Mouse (Mus musculus) midbrain, embryonic 10.5 days (tissue): ENCODE measurements around the gene Tead2. TPM values are rescaled to one million over a fixed set of nuclear protein-coding genes. Genes with fewer than 3 reads are reported as not detected.
A peak's percentile ranks its signal among the peaks of the same experiment; 100 is the strongest.

ENCODE experiments used
- DNase-seq: peaks from one replicate; pipeline ENCODE4 v3.0.0-alpha.2; 2017; ENCODE audit warnings: low spot score
- H3K27ac ChIP-seq: fragments of 300-500 bp; sonication (generic); replicated peaks from 2 replicates; pipeline ENCODE4 v1.5.1; 2016; ENCODE audit warnings: mild to moderate bottlenecking
- H3K27me3 ChIP-seq: fragments of 300-500 bp; sonication (generic); 2 replicates; pipeline ENCODE4 v1.6.1; 2016; ENCODE audit warnings: low read depth, mild to moderate bottlenecking; ENCODE audit not compliant: poor library complexity, severe bottlenecking
- H3K36me3 ChIP-seq: fragments of 300-500 bp; sonication (generic); 2 replicates; pipeline ENCODE4 v1.6.1; 2016; ENCODE audit warnings: mild to moderate bottlenecking, moderate library complexity
- H3K4me1 ChIP-seq: fragments of 300-500 bp; sonication (generic); 2 replicates; pipeline ENCODE4 v1.6.1; 2016
- H3K4me3 ChIP-seq: fragments of 300-500 bp; sonication (generic); 2 replicates; pipeline ENCODE4 v1.5.1; 2016; ENCODE audit warnings: mild to moderate bottlenecking, moderate library complexity
- H3K9me3 ChIP-seq: fragments of 300-500 bp; sonication (generic); replicated peaks from 2 replicates; pipeline ENCODE4 v1.6.1; 2016; ENCODE audit warnings: mild to moderate bottlenecking
- WGBS: fragments of 180-500 bp; shearing (Covaris S2); methylation state at CpG from one replicate; pipeline ENCODE4 v1.1.7; 2016; 5-methylcytosine and 5-hydroxymethylcytosine counted together
- polyA plus RNA-seq: library from polyadenylated mRNA; unstranded; fragments of >200 nt; fragmentation: Nextera tagmentation; extraction: Ambion mirVana; gene quantifications from 2 replicates; pipeline ENCODE4 v1.2.1, GENCODE M21; 2016

The Tead2 gene
- polyA plus RNA-seq, 1 experiment from 2014 or later = 367 TPM

DNA sequence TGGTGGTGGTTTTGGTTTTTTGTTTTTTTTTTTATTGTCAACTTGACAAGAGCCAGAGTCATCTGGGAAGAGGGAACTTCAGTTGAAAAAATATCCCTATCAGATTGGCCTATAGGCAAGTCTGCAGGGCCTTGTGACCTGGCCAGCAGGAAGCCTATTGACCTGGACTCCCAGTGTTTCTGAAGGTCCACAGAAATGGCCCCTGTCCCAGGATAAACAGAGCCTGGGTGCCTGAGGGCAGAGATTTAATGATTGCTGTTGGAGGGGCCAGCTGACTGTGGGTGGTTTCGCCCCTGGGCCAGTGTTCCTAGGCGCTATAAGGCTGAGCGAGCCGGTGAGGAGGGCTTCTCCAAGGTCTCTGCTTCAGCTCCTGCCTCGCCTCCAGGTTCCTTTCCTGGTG is 1.8 kb upstream of the Tead2 start:
- Histone ChIP-seq H3K9me3 (no peaks in the 10 kb centered on the region), H3K27me3 (peaks cover 51% of the 10 kb centered on the region), H3K27ac (no peak overlapping the region), H3K4me3 (no peak overlapping the region), H3K36me3 (peaks cover 18% of the 10 kb centered on the region), H3K4me1 (peaks cover 45% of the 10 kb centered on the region)
- no peak for DNase-seq
- 70% methylated on average over 5 of the region's 5 CpGs for WGBS

DNA sequence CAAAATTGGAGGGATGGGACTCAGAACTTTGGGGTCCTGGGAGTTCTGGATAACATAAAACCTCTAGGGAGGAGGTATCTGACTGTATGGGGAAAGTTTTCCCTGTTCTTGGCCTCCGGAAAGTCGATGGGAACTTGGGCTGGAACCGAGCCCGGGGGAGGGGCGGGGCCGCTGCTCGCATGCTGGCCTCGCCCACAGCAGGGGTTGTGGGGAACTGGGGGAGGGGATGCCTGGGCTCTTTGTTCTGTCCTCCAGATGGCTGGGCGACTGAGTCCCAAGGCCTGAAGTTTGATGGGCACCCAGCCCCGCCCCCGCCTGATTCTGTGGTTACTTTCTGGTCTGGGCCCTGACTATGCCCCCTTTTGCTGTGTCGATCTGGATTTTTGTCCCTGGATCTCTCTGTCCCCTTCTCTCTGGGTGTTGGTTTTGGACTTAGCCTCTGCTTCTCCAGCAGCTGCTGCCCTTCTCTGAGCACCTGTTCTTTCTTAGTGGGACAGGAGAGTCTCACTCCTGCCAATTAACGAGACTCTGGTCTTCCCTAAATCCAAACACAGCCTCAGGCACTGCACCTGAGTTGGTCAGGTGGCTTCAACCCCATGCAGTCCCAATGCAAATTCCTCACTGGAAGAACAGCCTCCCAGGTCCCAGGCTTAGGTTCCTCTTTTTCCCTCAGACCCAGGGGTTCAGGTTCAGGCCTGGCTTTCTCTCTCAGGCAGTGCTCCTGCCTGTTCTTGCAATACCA is 1.1 kb downstream of the Tead2 start:
- H3K27ac ChIP-seq = peak overlapping the region; percentile 100
- under 1% methylated on average over 13 of the region's 13 CpGs for WGBS
- DNase-seq = peak; percentile 94
- H3K9me3 ChIP-seq = no peaks in the 10 kb centered on the region
- H3K4me1 ChIP-seq = peaks cover 69% of the 10 kb centered on the region
- H3K4me3 ChIP-seq = peak overlapping the region; percentile 95
- peaks cover 25% of the 10 kb centered on the region for H3K27me3 ChIP-seq
- peaks cover 47% of the 10 kb centered on the region for H3K36me3 ChIP-seq

DNA sequence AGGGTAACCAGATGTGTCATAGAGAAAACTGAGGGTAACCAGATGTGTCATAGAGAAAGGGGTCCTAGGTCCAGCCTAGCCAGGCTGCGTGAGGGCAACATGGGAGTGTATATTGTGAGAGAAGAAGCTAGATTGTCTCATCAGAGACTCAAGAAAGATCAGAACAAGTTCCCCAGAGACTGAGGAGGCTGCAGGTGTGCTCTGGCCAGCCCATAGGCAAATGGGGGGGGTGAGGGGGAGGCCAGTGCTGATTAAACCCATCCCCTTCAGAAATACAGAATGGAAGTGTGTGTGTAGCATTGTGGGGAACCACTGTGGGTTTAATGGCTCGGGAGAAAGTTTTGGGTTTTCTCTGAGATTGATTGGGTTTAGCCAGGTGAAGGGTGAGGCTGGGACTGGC is 6.1 kb downstream of the Tead2 start:
- no peak for DNase-seq
- Histone ChIP-seq H3K27ac (no peak overlapping the region), H3K9me3 (no peaks in the 10 kb centered on the region), H3K4me3 (no peak overlapping the region), H3K4me1 (peaks cover 46% of the 10 kb centered on the region), H3K36me3 (peaks cover 98% of the 10 kb centered on the region), H3K27me3 (no peaks in the 10 kb centered on the region)
- 88% methylated on average over 2 of the region's 2 CpGs for WGBS

DNA sequence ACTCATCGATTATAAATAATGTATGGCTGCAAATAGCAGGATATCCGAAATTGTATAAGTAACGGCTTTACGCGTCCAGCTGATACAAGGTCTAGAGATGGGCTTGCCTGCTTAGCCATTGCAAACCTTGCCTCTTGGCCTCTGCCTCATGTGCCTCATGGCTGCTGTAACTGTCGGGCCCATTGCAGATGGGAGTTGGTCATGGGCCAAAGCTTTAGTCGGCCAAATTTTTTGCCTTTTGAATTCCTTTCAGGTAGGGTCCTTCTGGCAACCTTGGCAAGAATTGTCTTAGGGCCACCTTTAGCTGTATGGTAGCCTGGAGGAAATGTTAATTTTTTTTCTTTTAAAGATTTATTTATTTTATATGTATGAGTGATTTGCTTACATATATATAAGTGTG is 9.3 kb downstream of the Tead2 start:
- no peak for DNase-seq
- Histone ChIP-seq H3K9me3 (no peaks in the 10 kb centered on the region), H3K4me1 (peaks cover 15% of the 10 kb centered on the region), H3K4me3 (no peak overlapping the region), H3K27me3 (no peaks in the 10 kb centered on the region), H3K27ac (no peak overlapping the region), H3K36me3 (peaks cover 100% of the 10 kb centered on the region)
- 96% methylated on average over 7 of the region's 7 CpGs for WGBS

DNA sequence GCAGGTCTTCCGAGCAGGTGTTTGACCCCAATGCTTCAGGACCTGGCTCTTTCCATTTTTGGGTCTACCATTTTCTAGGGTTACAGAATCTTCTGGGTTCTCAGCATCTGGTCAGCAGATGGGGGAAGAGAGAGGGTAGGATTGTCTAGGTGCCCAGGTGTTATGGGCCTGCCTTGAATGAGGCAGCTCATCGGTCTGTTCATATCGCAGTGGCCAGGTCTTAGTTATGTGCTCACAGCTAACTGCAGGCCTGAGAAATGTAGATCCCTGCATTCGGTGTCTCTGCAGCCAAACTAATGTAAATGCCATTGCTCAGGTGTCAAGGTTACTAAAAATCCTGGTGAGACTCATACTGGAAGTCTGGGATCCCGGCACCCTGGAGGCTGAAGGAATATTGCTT is 10.9 kb downstream of the Tead2 start:
- no peaks in the 10 kb centered on the region for H3K27me3 ChIP-seq
- H3K36me3 ChIP-seq = peaks cover 99% of the 10 kb centered on the region
- no peak for DNase-seq
- 94% methylated on average over 5 of the region's 5 CpGs for WGBS
- no peaks in the 10 kb centered on the region for H3K9me3 ChIP-seq
- H3K27ac ChIP-seq = no peak overlapping the region
- H3K4me1 ChIP-seq = peaks cover under 1% of the 10 kb centered on the region; the same call in 1 of the 2 replicates
- H3K4me3 ChIP-seq = no peak overlapping the region

DNA sequence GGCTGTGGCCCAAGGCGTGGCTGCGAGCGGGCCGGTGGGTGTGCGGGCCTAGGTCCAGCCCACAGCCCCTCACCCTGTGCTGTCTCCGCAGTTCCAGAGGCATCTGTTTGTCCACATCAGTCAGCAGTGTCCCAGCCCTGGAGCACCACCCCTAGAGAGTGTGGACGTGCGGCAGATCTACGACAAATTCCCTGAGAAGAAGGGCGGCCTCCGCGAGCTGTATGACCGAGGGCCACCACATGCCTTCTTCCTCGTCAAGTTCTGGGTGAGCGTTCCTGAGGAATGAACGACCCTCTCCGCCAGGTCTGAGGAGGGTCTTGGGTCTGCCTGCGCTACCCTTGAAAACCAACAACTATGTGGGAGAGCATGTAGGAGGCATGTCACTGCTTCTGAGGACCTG is 13.0 kb downstream of the Tead2 start:
- H3K9me3 ChIP-seq = no peaks in the 10 kb centered on the region
- peaks cover 16% of the 10 kb centered on the region for H3K4me1 ChIP-seq
- peaks cover 99% of the 10 kb centered on the region for H3K36me3 ChIP-seq
- H3K4me3 ChIP-seq = no peak overlapping the region
- peaks cover 16% of the 10 kb centered on the region for H3K27me3 ChIP-seq
- H3K27ac ChIP-seq = no peak overlapping the region
- 95% methylated on average over 18 of the region's 18 CpGs for WGBS
- no peak for DNase-seq

DNA sequence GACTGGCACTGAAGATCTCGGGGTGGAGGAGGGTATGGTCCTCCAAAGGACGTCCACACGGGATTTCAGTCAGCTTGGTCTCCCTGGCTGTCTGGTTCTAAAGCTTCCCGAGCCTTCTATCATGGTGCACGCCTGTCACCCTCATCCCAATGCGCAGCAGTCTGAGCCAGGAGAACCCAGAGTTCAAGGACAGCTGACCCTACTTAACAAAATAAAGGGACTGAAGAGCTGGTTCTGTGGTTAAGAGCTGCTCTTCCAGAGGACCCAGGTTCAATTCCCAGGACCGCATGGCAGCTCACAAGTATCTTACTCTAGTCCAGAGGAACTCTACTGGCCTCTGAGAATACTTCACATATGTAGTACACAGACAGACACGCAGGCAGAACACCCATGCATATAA is 13.5 kb downstream of the Tead2 start:
- H3K9me3 ChIP-seq = no peaks in the 10 kb centered on the region
- no peak for DNase-seq
- H3K4me3 ChIP-seq = no peak overlapping the region
- H3K27me3 ChIP-seq = peaks cover 18% of the 10 kb centered on the region
- peaks cover 21% of the 10 kb centered on the region for H3K4me1 ChIP-seq
- 92% methylated on average over 8 of the region's 8 CpGs for WGBS
- H3K36me3 ChIP-seq = peaks cover 99% of the 10 kb centered on the region
- H3K27ac ChIP-seq = no peak overlapping the region

DNA sequence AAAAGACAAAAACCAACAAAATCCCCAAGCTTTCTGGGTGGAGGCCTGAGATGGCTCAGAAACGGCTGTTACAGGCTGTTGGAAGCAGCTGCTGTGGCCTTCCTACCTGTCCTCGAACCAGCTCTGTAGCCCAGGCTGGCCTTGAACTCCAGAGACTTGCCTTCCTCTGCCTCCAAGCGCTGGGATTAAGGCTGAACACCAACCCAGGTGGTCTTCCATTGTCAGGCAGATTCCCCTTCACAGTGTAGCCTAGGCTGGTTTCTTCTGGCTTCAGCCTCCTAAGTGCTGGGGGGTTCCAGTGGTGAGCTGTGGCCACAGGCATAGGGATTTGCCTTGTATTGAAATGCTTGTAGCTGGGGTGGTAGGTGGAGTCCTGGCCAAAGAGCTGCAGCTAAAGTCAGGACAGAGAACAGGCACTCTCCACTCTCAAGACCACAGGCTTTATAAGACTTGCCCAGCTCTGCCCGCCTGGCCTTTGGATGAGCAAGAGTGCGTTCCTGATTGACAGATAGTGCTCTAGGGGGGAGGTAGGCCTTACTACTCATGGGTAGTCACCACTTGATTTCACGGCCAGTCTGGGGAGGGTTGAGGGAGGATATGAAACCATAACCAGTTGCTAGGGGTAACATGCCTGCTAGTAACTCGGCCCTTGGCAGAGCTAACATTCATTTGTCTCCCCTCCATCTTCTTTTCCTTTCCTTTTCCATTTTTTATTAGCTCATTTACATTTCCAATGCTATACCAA is 14.1 kb downstream of the Tead2 start:
- Histone ChIP-seq H3K27ac (no peak overlapping the region), H3K4me3 (no peak overlapping the region), H3K36me3 (peaks cover 95% of the 10 kb centered on the region), H3K4me1 (peaks cover 27% of the 10 kb centered on the region), H3K27me3 (peaks cover 22% of the 10 kb centered on the region), H3K9me3 (no peaks in the 10 kb centered on the region)
- WGBS = 87% methylated on average over 7 of the region's 7 CpGs
- no peak for DNase-seq

DNA sequence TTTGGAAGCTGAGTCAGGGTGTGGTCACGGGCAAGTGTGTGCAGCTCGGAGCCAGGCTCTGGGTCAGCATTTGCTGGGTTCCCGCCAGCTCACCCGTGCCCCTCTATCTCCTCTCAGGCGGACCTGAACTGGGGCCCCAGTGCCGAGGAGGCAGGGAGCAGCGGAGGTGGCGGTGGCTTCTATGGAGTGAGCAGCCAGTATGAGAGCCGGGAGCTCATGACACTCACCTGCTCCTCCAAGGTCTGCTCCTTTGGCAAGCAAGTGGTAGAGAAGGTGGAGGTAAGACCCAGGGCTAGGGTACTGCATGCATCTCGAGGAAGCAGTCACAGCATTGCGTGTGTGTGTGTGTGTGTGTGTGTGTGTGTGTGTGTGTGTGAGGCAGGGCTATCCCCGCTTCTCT is 15.6 kb downstream of the Tead2 start:
- peaks cover 80% of the 10 kb centered on the region for H3K36me3 ChIP-seq
- peaks cover 41% of the 10 kb centered on the region for H3K4me1 ChIP-seq
- H3K9me3 ChIP-seq = no peaks in the 10 kb centered on the region
- 90% methylated on average over 12 of the region's 12 CpGs for WGBS
- no peak for DNase-seq
- H3K27ac ChIP-seq = no peak overlapping the region
- peaks cover 33% of the 10 kb centered on the region for H3K27me3 ChIP-seq
- H3K4me3 ChIP-seq = no peak overlapping the region

DNA sequence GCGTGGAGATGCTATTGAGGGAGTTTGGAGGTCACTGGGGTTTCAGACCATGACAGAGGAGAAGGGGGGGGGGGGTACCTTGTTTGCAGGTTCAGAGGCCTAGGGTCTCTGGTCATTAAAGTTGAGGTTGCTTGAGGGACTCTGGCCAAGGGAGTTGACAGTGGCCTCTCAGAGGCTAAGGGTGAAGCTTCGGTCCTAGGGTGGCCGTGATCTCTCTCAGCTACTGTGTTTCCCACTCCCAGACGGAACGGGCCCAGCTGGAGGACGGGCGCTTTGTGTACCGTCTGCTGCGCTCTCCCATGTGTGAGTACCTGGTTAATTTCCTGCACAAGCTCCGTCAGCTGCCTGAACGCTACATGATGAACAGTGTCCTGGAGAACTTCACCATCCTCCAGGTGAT is 16.4 kb downstream of the Tead2 start:
- WGBS = 92% methylated on average over 11 of the region's 11 CpGs
- H3K4me1 ChIP-seq = peaks cover 44% of the 10 kb centered on the region

DNA sequence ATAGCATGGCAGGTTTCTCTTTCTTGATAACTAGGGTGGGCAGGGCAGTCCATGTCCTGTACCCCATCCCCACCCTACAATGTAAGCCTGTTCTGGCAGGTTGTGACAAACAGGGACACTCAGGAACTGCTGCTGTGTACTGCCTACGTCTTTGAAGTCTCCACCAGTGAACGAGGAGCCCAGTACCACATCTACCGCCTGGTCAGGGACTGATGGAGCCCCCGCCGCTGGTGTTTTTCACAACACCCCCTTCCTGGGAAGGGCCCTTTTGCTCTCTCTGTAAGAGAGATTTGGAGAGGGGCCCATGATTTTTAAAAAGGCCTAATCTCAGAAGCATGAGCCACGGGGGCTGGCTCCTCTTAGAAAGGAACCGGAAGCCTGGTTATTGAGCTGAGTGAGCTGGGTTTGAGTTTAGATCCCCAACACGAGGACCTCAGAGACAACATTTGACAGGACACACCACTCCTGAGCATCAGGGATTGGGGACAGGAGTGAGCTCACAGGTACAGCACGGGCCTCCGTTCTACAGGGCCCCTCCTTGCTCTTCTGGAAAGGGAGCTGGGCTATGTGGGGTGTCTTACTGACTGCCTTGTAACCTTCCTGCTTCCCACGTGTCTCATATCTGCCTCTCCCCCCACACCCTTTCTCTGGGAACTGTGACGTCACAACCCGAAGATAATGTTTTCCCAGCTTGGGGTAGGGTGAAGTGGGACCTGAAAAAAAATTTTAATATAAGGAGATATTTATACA is 17.3 kb downstream of the Tead2 start:
- 77% methylated on average over 13 of the region's 13 CpGs for whole genome bisulfite sequencing
- no peak for DNase-seq

More for the DNA sequence above, 16.4 kb downstream of the Tead2 start:
- no peak for DNase-seq
- no peak overlapping the region for H3K27ac ChIP-seq
- no peak overlapping the region for H3K4me3 ChIP-seq
- H3K36me3 ChIP-seq = peaks cover 72% of the 10 kb centered on the region
- peaks cover 40% of the 10 kb centered on the region for H3K27me3 ChIP-seq
- no peaks in the 10 kb centered on the region for H3K9me3 ChIP-seq

DNA sequence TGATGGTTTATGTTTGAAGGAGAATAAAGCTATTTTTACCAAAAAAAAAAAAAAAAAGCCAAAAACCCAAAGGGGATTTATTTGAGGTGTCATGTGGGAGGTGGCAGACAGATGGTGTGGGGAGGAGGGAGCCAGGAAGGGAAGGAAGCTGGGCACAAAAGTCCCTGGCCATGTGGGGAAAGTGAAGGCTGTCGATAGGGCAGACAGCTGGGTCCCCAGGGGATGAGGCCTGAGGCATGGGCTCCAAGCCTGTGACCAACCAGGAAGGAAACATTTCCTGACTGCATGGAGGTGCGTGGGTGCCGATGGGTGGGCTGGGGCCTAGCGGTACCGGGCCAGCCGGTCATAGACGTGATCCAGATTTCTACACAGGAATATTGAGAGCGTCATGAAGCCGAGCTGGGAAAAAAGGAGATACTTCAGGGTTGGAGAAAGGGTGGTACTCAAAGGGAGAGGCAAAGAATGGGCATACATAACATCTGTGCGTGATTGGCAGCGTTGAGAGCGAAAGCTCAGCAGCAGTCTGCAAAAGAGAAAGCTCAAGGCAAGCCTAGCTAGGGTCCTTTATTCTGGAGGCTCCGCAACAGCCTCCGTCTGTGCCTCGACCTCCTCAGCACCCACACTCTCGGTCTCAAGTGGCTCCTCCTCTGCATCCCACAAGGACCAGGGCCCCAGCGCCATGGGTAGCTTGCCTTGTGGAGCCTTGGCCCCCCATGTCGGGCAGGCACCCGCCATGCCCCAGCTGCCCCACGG is 18.2 kb downstream of the Tead2 start:
- DNase-seq = no peak
- Histone ChIP-seq H3K4me3 (peak overlapping the region; percentile 44), H3K9me3 (no peaks in the 10 kb centered on the region), H3K27ac (peak overlapping the region; percentile 71), H3K36me3 (peaks cover 54% of the 10 kb centered on the region), H3K27me3 (peaks cover 58% of the 10 kb centered on the region), H3K4me1 (peaks cover 47% of the 10 kb centered on the region)
- WGBS = 27% methylated on average over 20 of the region's 20 CpGs

More for the DNA sequence above, 17.3 kb downstream of the Tead2 start:
- Histone ChIP-seq H3K9me3 (no peaks in the 10 kb centered on the region), H3K4me1 (peaks cover 46% of the 10 kb centered on the region), H3K27me3 (peaks cover 50% of the 10 kb centered on the region), H3K36me3 (peaks cover 63% of the 10 kb centered on the region), H3K4me3 (no peak overlapping the region), H3K27ac (no peak overlapping the region)
